Mouse (Mus musculus): ENCODE measurements at regions not wholly inside any gene's neighbourhood (a gene's known extent, or its start where the extent isn't known, plus 50 kb on each side); places are given as distances from the start of the nearest gene placed in this dataset.

DNA sequence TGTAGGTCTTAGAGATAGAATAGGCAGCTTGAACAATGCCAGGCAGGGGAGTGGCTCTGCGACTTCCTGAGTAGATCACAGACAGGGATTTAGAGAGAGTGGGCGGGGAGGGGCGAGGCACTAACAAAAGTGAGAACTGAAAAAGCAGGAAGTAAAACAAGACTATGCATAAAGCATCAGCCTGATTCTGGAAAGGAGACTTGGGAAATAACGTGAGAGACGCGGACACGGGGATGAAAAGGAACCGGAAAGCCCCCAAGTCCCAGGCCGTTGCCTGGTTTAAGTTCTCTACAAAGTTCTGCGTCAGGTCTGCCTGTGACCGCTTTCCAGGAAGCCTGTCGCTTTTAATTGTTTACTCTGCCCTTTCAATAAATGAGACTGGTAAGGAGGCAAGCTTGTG lies 86.3 kb downstream of the D16Ertd472e start:
- peak; percentile 12 for DNase-seq (ENCODE audit: low spot score)

DNA sequence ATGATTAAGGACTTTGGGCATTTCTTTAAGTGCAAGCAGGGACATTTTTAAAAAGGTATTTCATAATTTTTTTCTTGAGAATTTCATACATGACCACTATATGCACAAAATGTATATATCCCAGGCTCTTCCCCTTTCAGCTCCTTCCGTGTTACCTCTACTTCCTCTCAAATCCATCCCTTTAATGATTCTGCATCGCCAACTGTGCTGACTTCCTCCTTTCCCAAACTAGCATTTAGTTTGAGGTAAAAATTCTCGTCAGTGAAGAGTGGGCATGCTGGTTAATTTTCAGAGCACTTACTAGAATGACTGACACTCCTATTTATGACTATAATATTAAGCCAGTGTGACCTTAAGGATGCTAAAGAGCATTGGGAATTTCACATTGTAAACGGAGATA lies 86.9 kb downstream of the D16Ertd472e start:
- DNase-seq (ENCODE audit: low spot score), result no peak

DNA sequence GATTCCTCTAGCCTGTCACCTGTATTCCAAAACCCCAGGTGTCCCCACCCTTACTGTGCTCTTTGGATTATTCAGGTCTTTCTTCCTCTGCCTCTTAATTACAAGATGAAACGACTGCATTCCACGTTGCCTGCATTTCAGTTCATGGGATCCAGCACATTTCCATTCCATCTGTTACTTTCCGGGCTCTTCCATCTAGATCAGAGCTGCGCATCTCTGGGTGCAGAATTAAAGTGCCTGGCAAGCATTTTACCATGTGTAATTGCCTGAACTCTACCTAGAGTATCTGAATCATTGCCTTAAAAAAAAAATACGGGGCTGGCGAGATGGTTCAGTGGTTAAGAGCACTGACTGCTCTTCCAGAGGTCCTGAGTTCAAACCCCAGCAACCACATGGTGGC lies 90.0 kb downstream of the D16Ertd472e start:
- DNase-seq (ENCODE audit: low spot score), result peak; percentile 17

DNA sequence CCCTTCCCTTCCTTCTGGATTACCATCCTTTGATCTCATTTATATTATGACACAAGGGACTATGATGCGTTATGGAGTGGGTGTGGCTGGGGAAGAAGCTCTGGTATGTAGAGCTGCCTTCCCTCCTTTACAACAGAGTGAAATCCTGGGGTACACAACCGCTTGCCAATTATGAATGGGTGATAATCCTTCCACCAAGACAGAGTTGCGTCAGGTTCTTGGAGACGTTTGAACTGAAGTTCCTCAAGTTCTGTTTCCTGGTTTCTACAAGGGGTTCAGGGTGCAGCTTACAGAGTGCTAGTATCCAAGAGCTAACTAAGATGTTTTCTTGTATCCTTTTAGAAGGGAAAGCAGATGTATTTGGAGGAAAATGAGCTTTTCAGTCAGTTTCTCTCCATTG lies 92.2 kb downstream of the D16Ertd472e start:
- no peak for DNase-seq (ENCODE audit: low spot score)

DNA sequence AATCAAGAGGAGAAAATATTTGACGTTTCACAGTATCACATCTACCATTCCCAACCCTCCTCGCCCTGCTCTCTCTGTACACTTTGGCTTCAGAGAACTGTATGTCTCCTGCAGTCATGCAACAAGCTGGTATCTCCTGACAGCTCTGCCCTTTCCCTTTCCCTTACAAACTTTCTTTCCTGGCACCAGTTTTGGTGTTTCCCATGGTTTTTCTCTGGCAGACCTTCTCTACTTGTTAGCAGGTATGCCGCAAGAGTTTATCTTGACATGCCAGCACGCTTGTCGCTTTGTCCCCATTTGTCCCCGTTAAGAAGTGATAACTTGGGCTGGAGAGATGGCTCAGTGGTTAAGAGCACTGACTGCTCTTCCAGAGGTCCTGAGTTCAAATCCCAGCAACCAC lies 94.9 kb downstream of the D16Ertd472e start:
- DNase-seq (ENCODE audit: low spot score), result no peak

DNA sequence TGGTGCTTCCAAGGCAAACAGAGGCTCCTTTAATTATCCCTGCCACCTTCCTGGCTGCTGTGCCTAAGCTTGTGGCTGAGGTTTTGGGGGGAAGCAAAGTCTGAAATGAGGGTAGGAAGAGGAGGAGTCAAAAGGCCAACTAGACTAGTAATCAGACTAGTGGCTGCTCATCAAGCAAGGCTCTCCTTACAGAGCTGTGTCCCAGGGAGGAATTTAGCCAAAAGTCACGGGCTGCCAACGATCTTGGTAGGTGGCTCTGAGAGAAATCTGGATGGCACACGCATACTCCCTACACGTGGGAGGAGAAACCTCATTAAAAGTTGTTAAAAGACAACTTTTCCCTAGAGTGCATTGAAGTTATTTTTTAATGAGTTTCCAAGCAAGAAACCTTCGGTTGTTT lies 95.4 kb downstream of the D16Ertd472e start:
- DNase-seq (ENCODE audit: low spot score), result no peak

DNA sequence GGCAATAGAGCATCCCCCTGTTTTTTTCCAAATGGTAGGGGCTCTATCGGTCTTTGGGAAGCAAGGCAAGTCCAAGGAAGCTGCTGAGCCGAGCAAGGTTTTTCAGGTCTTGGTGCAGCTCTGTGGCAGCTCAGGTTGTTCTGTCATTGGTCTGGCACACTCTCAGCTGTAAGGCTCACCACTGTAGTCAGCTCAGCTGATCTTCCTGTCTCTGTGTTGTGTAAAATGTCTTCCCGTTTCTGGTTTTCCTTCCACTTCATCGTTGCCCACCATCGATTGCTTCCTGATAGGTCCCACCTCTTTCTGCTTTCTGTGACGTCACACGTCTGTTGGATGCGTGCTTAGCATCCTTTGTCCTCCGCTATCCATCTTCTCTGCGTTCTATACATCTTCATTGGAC lies 96.2 kb downstream of the D16Ertd472e start:
- no peak for DNase-seq (ENCODE audit: low spot score)

DNA sequence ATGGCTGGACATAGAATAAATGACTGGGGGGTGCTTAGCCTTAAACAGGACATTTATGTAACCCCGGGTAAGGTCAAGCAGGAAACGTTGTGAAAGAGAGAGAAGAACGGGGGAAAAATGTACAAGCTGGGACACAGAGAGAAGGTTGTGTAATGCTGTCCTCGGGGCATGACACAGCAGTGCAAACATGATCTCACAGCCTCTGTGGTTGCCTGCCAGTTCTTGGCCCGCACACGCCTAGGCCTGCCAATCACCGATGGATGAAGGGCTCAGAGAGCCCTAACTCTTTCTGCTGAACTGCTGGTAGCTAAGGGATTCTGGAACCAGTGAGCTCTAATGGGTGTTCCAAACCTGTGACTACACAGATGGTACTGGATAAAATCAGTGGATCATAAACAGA lies 96.5 kb upstream of the Btg3 start:
- DNase-seq (ENCODE audit: low spot score), result no peak

DNA sequence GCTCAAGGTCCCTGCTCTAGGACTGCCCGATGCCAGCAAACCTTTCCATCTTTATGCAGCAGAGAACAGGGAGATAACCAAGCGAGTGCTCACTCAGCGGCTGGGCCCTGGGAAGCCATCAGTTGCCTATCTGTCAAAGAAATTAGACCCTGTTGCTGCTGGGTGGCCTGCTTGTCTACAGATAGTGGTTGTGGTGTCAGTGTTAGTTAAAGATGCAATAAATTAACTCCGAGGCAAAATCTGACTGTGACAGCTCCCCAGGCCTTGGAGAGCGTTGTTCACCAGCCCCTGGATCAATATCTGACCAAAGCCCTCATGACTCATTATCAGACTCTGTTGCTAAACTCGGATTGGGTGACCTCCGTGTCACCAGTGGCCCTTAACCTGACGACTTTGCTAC lies 83.0 kb upstream of the Btg3 start:
- no peak for DNase-seq (ENCODE audit: low spot score)

DNA sequence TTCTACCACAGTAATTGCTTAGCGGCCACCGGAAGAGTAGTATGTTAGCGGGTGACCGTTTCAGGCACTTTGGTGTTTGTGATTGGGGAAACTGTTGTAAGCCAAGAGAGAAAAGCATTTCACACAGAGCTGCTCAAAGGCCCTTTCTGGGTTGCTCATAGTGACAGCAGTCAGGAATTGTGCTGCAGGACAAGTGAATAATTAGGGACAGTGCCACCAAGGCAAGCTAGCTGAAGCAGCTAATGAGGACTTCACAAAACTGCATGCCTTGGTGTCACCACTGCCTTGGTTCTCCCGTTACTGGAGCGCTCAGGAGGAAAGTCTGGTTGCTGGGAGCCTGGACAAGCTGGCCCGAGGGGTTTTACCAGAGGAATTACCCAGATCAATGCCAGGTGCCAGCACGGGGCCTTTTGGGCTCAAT lies 80.7 kb upstream of the Btg3 start:
- no peak for DNase-seq (ENCODE audit: low spot score)

DNA sequence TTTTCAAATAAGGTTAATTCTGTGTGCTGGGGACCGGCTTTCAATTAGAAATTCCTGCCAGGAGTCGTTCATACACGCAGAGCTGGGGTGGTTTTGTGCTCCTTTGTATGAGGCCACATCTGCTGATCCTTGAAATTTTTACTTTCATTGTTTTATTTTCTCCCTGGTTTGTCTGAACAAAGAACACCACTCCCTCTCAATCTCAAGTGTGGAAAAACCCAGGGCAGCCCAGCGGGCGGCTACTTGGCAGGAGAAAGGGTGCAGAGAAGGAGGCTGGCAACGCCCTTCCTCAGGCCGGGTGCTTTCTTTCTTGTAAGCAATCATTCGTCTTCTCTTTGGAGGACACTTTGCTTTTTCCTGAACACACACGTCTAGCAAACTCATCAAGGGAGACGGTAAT lies 79.4 kb upstream of the Btg3 start:
- DNase-seq (ENCODE audit: low spot score), result no peak

DNA sequence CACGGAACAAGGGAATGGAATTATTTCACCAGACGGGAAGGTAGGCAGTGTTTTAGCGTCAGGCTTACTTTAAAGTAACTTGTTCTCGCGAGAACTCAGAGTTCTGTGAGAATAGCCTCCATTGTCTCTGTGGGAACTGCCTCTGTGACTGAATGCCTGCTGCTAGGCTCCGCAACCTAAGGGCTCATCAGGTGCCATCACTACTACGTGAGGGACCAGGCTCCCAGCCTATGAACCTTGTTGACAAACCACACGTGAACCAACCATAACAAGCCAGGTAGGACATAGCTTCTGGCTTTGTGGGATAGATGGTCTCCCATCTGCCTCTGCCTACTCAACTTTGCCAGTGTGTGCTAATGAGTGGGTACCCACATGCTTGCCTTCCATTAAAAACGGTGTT lies 77.5 kb upstream of the Btg3 start:
- DNase-seq (ENCODE audit: low spot score), result no peak

DNA sequence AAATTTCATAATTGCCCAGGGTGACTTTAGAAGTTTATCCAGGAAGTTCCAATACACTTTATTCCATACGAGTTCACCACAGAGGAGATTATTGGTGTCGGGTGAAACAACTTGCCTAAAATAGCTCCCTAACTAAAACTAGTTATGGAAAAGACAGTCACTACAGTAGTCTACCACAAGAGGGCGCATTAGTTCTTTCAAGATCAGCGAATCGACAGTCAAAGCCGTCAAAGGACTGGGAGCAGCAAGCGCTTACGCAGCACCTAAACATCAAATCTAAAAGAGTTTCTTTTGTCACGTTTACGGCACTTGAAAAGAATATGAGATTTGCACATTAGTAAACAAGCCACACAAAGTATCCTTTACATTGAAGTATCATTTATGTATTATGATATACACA lies 75.3 kb upstream of the Btg3 start:
- peak; percentile 67 for DNase-seq (ENCODE audit: low spot score)

DNA sequence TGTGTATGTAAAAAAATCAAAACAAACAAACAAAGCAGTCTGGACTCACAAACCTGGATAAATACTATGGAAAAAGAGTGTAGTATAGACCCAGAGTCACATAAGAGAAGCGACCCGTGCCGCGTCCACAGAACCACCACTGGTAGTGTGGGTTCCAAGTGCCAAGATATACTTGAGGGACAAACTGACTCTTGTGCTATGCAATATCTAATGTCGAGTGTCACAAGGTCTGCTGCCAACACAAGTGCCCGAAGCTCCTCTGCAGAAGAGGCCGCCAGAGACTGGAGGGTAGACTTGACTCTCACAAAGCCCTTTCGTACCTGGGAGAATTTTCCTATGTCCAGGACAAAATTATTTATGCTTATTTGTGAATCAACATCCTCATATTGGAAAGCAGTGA lies 74.8 kb upstream of the Btg3 start:
- no peak for DNase-seq (ENCODE audit: low spot score)

DNA sequence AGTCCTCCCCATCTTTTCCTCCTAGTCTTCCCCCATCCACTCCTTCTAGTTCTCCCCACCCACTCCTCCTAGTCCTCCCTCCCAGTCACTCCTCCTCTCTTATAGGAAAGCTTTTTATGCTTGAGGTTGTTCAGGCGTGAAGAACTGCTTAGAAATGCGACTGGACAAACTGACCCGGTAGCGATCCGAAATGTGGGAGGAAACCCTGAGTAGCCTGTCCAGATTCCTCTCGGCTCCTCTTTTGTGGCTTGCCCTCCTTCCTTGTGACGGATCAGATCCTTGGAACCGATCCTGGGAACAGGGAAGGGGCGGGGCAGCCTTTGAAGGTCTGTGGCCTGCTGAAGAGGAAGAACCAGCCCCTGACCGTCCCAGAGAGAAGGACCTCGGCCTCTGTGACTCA lies 74.3 kb upstream of the Btg3 start:
- DNase-seq (ENCODE audit: low spot score), result no peak

DNA sequence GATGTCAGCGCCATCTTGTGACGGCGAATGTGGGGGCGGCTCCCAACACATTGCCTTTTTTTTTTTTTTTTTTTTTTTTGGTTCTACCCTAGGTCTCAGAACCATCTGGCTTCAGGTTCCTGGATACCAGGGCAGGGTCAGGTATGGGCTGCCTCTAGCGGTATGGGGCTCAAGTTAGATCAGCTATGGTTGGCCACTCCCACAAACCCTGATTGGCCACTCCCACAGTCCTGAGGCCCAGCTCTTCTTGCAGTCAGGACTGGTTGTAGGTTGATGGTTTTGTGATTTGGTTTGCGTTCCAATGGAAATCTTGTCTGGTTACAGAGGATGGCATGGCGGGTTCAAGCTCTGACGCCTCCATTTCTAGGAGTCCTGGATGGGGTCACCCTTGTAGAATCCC lies 72.2 kb upstream of the Btg3 start:
- DNase-seq (ENCODE audit: low spot score), result no peak

DNA sequence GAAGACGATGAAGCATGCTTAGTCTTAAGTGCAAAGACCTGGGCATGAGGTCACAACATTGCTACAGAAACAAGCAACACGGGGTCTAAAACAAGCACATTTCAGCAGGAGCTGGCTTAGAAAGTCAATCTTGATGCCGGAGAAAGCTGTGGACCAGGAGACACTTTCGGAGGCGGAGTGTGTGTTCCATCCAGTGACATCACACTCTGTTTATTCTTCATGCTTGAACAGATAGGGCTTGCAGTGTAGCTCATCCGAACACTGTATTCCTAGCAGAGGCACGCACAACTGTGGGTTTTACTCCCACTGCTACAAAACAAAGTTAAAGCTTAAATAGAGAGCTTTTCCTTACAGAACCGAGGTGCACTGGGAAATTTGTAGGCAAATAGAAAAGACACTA lies 66.3 kb upstream of the Btg3 start:
- peak; percentile 49 for DNase-seq (ENCODE audit: low spot score)

DNA sequence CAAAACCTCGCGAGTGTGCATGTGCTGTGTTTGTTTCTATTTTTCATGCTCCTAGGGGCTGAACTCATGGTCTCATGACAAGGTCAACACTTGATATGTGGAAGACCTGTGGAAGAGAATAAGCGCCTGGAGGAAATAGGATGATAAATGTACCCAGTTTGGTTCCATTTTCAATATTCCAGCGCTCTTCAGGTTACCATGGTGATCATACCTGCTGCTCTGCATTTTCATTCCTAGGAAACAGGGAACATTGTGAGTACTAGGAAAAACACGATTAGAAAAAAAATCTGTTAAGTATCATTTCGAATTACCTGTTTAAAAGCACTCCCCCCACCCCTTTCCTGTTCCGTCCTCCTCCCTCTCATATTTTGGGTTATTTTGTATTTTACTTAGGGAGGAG lies 65.8 kb upstream of the Btg3 start:
- DNase-seq (ENCODE audit: low spot score), result peak; percentile 12

DNA sequence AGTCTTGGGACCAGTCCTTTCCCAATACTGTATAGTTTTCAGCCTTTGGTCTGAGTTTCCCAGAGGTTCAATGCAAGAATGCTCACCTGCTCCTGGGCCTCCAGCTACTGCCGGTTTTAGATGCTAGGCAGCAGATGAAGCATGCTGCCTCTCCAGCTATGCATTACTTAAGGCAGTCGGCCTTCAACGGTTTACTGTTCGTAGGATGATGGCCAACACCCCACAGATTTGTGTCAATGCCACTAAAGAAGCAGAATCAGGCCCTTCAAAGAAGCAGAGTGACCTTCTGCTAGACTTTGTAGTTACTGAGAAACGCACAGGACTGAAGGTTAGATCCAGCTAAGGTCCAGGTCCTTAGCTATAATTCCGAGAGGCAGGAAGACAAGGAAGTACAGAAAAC lies 65.0 kb upstream of the Btg3 start:
- DNase-seq (ENCODE audit: low spot score), result no peak

DNA sequence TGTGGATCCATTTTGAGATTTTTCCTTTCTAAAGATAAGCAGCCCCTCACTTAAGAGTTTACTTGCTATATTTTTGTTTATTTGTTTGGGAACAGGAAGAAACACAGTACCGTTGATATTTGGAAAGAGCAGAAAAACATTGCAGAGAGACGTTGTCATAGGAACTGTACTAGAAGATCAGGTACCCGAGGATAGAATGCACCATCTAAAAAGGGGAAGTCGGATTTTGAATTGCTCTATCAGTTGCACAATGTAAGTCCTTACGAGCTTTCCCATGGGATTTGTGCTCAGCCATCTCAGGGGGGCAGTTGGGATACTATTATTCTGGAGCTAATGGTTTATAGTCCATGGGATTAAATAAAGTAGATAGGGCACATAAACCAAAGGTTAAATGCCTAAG lies 58.7 kb upstream of the Btg3 start:
- no peak for DNase-seq (ENCODE audit: low spot score)

DNA sequence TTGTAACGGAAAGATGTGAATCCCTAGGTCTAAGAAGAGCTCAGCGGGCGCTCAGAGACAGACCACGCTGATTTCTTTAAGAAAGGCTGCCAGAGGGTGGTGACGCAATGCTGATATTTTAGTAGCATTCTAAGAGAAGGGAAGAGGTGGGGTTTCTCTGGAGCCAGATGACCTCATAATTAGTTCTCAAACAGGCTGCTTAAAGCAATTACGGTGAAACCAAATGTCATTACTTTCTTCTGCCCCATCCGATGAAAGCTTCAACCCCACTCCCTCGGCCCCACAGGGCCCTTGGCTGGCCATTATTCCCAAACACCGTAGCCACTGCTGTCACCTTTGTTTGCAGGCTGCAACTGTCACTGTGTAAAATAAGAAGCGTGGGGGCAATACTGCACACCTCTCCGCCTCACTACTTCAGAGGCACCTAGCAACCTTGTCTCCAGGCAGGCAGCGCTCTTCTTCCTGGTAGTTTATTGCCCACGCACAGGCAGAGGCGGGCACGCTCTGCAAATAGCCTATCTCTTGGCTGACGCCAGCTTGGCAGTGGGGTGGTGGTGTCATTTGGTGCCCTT lies 50.6 kb upstream of the Btg3 start:
- peak; percentile 65 for DNase-seq (ENCODE audit: low spot score)

All from layer of hippocampus, adult 11-12 months (tissue).